Mouse (Mus musculus): ENCODE results near the gene Fmnl2.

The Fmnl2 gene

GRCm38 (mm10) chr2:53029716-53030431 lies 172.2 kb downstream of the Fmnl2 start:
- in situ Hi-C loops (cut with MboI, MseI) = no loop called here

- in situ Hi-C loops (cut with MboI, MseI) = no loop called here
These were observed 172.8 kb downstream of the Fmnl2 start for GRCm38 (mm10) chr2:53030432-53030826.

- in situ Hi-C loops (cut with MboI, MseI) = no loop called here
These were observed 180.6 kb downstream of the Fmnl2 start for GRCm38 (mm10) chr2:53038253-53038652.

- in situ Hi-C loops (cut with MboI, MseI) = no loop called here
These were observed 181.1 kb downstream of the Fmnl2 start for GRCm38 (mm10) chr2:53038737-53039136.

GRCm38 (mm10) chr2:53047031-53047430 lies 189.4 kb downstream of the Fmnl2 start:
- in situ Hi-C loops (cut with MboI, MseI) = no loop called here

GRCm38 (mm10) chr2:53047749-53048387 lies 190.2 kb downstream of the Fmnl2 start:
- in situ Hi-C loops (cut with MboI, MseI) = no loop called here

GRCm38 (mm10) chr2:53050376-53050775 lies 192.7 kb downstream of the Fmnl2 start:
- in situ Hi-C loops (cut with MboI, MseI) = no loop called here

- in situ Hi-C loops (cut with MboI, MseI) = no loop called here
These were observed 193.8 kb downstream of the Fmnl2 start for GRCm38 (mm10) chr2:53051502-53051901.

- in situ Hi-C loops (cut with MboI, MseI) = no loop called here
These were observed 196.1 kb downstream of the Fmnl2 start for GRCm38 (mm10) chr2:53053714-53054113.

- in situ Hi-C loops (cut with MboI, MseI) = no loop called here
These were observed 198.9 kb downstream of the Fmnl2 start for GRCm38 (mm10) chr2:53056556-53056955.

GRCm38 (mm10) chr2:53057291-53057690 lies 199.6 kb downstream of the Fmnl2 start:
- in situ Hi-C loops (cut with MboI, MseI) = no loop called here

GRCm38 (mm10) chr2:53061363-53062000 lies 203.8 kb downstream of the Fmnl2 start:
- in situ Hi-C loops (cut with MboI, MseI) = no loop called here

GRCm38 (mm10) chr2:53066973-53067372 lies 209.3 kb downstream of the Fmnl2 start:
- in situ Hi-C loops (cut with MboI, MseI) = no loop called here

- in situ Hi-C loops (cut with MboI, MseI) = no loop called here
These were observed 212.9 kb downstream of the Fmnl2 start for GRCm38 (mm10) chr2:53070607-53071006.

- in situ Hi-C loops (cut with MboI, MseI) = no loop called here
These were observed 222.1 kb downstream of the Fmnl2 start for GRCm38 (mm10) chr2:53079693-53080286.

- in situ Hi-C loops (cut with MboI, MseI) = no loop called here
These were observed 224.4 kb downstream of the Fmnl2 start for GRCm38 (mm10) chr2:53082045-53082444.

- in situ Hi-C loops (cut with MboI, MseI) = no loop called here
These were observed 224.8 kb downstream of the Fmnl2 start for GRCm38 (mm10) chr2:53082501-53082900.

GRCm38 (mm10) chr2:53083241-53083640 lies 225.6 kb downstream of the Fmnl2 start:
- in situ Hi-C loops (cut with MboI, MseI) = no loop called here

GRCm38 (mm10) chr2:53085617-53086202 lies 228.1 kb downstream of the Fmnl2 start:
- in situ Hi-C loops (cut with MboI, MseI) = loop anchor here (5.0 kb wide), 1 partner anchor 318 kb away; no protein-coding TSS in a partner anchor

GRCm38 (mm10) chr2:53088744-53089143 lies 231.1 kb downstream of the Fmnl2 start:
- in situ Hi-C loops (cut with MboI, MseI) = loop anchor here (5.0 kb wide), 1 partner anchor 321 kb away; no protein-coding TSS in a partner anchor

- in situ Hi-C loops (cut with MboI, MseI) = no loop called here
These were observed 237.4 kb downstream of the Fmnl2 start for GRCm38 (mm10) chr2:53095031-53095430.

GRCm38 (mm10) chr2:53095489-53095888 lies 237.8 kb downstream of the Fmnl2 start:
- in situ Hi-C loops (cut with MboI, MseI) = no loop called here

Data from regulatory T cell (primary cell).